Comparison of ENCODE assay signal across 21 mouse cellular contexts in the genomic region with DNA sequence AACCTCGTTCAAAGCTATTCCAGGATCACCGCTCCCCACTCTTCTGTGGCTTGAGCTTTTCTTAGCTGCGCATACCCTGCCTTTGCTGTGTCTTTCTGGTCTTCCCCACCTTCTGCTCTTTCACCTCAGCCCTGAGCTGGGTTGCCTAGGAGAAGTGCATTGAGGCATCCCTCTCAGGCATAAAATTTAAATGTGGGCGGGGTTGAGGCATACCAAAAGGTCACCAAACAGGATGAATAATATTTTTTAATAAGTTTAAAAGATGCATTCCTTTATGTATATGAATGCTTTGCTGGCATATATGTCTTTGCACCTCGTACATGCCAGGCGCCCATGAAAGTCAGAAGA.
DNase-seq lines count a peak whose midpoint lies in the region; ATAC-seq and TF ChIP-seq lines count a peak whose summit lies in the region.
"Had no signal": no experiment of that assay in that cellular context is flagged by ENCODE, and none has a peak within 500 bp of the region (broad histone marks: within the 10 kb centered on the region; RNA-seq: fewer than 3 reads in every experiment).

No protein-coding gene starts in this region.

- TF ChIP-seq CTCF in gastrocnemius, adult 2 months (IDR thresholded peaks at IDR 0.05) = no peak
- TF ChIP-seq CTCF in intestine, postnatal 0 days (IDR thresholded peaks at IDR 0.05; ENCODE audit: low read depth) = no peak

- no peaks in the 10 kb centered on the region for H3K9me3 ChIP-seq in intestine, embryonic 15.5 days
- no peaks in the 10 kb centered on the region for H3K9me3 ChIP-seq in intestine, postnatal 0 days (ENCODE audit: control insufficient read depth)
- no peaks in the 10 kb centered on the region for H3K9me3 ChIP-seq in lung, embryonic 16.5 days (ENCODE audit: control insufficient read depth, low read length)
- H3K9me3 ChIP-seq: forebrain, embryonic 13.5 days; midbrain, embryonic 12.5 days; neural tube, embryonic 13.5 days had no signal

- peaks cover 44% of the 10 kb centered on the region for H3K4me1 ChIP-seq in intestine, embryonic 15.5 days (replicated peaks)
- H3K4me1 ChIP-seq in intestine, postnatal 0 days (replicated peaks; ENCODE audit: control insufficient read depth, insufficient read depth, low read length) = peaks cover 10% of the 10 kb centered on the region; the same call in 1 of the 2 replicates
- peaks cover 39% of the 10 kb centered on the region for H3K4me1 ChIP-seq in lung, embryonic 16.5 days (replicated peaks; ENCODE audit: control insufficient read depth, insufficient read depth, low read length)

- peak overlapping the region; percentile 93 for H3K27ac ChIP-seq in gastrocnemius, adult 2 months
- 0 out of 2 replicates have a peak overlapping the region, but pooled peaks have one; percentile 30 for H3K27ac ChIP-seq in intestine, embryonic 15.5 days
- H3K27ac ChIP-seq in intestine, postnatal 0 days (ENCODE audit: low read depth, low read length) = no peak overlapping the region
- peak overlapping the region; percentile 66 for H3K27ac ChIP-seq in lung, embryonic 16.5 days (ENCODE audit: low read length)
- H3K27ac ChIP-seq: forebrain, embryonic 13.5 days; hindbrain, postnatal 0 days; macrophage; midbrain, embryonic 12.5 days; neural tube, embryonic 13.5 days had no signal

- no peak for ATAC-seq in intestine, embryonic 15.5 days
- no peak for ATAC-seq in intestine, postnatal 0 days
- ATAC-seq in lung, embryonic 16.5 days (ENCODE audit: low read depth) = no peak
- ATAC-seq: forebrain, embryonic 13.5 days; hindbrain, postnatal 0 days; liver, postnatal 0 days; Patski had no signal

- WGBS in intestine, embryonic 15.5 days = 78% methylated on average over 6 of the region's 6 CpGs
- WGBS in intestine, postnatal 0 days = 80% methylated on average over 6 of the region's 6 CpGs
- 77% methylated on average over 6 of the region's 6 CpGs for WGBS in lung, embryonic 16.5 days

- no peaks in the 10 kb centered on the region for H3K36me3 ChIP-seq in intestine, embryonic 15.5 days
- H3K36me3 ChIP-seq in intestine, postnatal 0 days (ENCODE audit: control insufficient read depth, insufficient read depth) = no peaks in the 10 kb centered on the region
- H3K36me3 ChIP-seq in lung, embryonic 16.5 days (ENCODE audit: control insufficient read depth, insufficient read depth, low read length) = no peaks in the 10 kb centered on the region

- intact Hi-C loops in gastrocnemius, adult 2 months (cut with DNase I) = no loop called here

- no peak for DNase-seq in gastrocnemius, adult 2 months
- no peak for DNase-seq in gastrocnemius, adult 8-10 months (ENCODE audit: low spot score in 2 of 2)
- no peak for DNase-seq in lung, postnatal 14 days
- no peak for DNase-seq in layer of hippocampus, adult 18-20 months (ENCODE audit: low spot score in 2 of 2)
- DNase-seq in adrenal gland, postnatal 25 days = no peak
- DNase-seq: adrenal gland, postnatal 36 days; cerebellum, adult 2 months; gastrocnemius, postnatal 36 days; heart, postnatal 14 days; liver; liver, postnatal 0 days; thymus, postnatal 4 days had no signal

- H3K9ac ChIP-seq in intestine, embryonic 15.5 days = no peak overlapping the region
- H3K9ac ChIP-seq in intestine, postnatal 0 days (ENCODE audit: low read depth, low read length) = no peak overlapping the region
- no peak overlapping the region for H3K9ac ChIP-seq in lung, embryonic 16.5 days (ENCODE audit: low read length)
- H3K9ac ChIP-seq: forebrain, embryonic 13.5 days; liver, postnatal 0 days; midbrain, embryonic 12.5 days; neural tube, embryonic 13.5 days had no signal

- no peaks in the 10 kb centered on the region for H3K27me3 ChIP-seq in intestine, embryonic 15.5 days (replicated peaks)
- H3K27me3 ChIP-seq in intestine, postnatal 0 days (replicated peaks; ENCODE audit: control insufficient read depth, insufficient read depth, low read length) = no peaks in the 10 kb centered on the region
- no peaks in the 10 kb centered on the region for H3K27me3 ChIP-seq in lung, embryonic 16.5 days (ENCODE audit: control insufficient read depth, insufficient read depth, low read depth, low read length)
- H3K27me3 ChIP-seq: forebrain, embryonic 13.5 days; midbrain, embryonic 12.5 days; neural tube, embryonic 13.5 days; Patski had no signal

- H3K4me2 ChIP-seq in intestine, embryonic 15.5 days (replicated peaks) = no peak overlapping the region
- H3K4me2 ChIP-seq in intestine, postnatal 0 days (replicated peaks; ENCODE audit: low read depth) = no peak overlapping the region
- no peak overlapping the region for H3K4me2 ChIP-seq in lung, embryonic 16.5 days (ENCODE audit: low read depth, low read length)
- H3K4me2 ChIP-seq: forebrain, embryonic 13.5 days; midbrain, embryonic 12.5 days; neural tube, embryonic 13.5 days had no signal

- no peak overlapping the region for H3K4me3 ChIP-seq in gastrocnemius, adult 2 months
- H3K4me3 ChIP-seq in intestine, embryonic 15.5 days (replicated peaks) = no peak overlapping the region
- no peak overlapping the region for H3K4me3 ChIP-seq in intestine, postnatal 0 days (ENCODE audit: low read depth, low read length)
- H3K4me3 ChIP-seq in lung, embryonic 16.5 days (ENCODE audit: low read length) = no peak overlapping the region
- H3K4me3 ChIP-seq: forebrain, embryonic 13.5 days; midbrain, embryonic 12.5 days; neural tube, embryonic 13.5 days had no signal
